Mouse (Mus musculus): ENCODE measurements around the gene Arhgef26.

DNA sequence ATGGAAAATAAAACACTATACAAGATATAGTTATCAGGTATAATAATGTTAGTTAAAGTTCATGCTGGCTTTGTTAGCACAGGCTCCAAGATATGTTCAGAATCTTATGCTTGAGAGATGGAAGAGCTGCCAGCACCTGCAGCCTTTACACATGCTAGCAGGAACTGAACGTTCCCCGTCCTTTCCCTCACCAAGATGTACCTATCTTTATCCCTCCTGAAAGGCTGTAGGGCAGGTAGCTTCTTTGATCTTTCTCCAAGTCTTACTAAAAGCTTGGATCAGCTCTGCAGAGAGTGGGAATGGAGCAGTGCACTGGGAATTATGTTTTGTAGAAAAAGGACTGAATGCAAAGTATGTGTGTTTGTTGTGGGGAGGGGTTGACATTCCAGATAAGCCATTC lies 64.3 kb downstream of the Arhgef26 start:
- TF ChIP-seq CTCF (IDR thresholded peaks at IDR 0.05; ENCODE audit: borderline replicate concordance, control insufficient read depth, extremely low read depth, insufficient read depth, low read length, poor library complexity) (no peak), POLR2A (IDR thresholded peaks at IDR 0.05; ENCODE audit: control insufficient read depth, extremely low read depth, insufficient read depth, low read length, poor library complexity) (no peak)
